Mouse (Mus musculus): ENCODE measurements at regions not wholly inside any gene's neighbourhood (a gene's known extent, or its start where the extent isn't known, plus 50 kb on each side); places are given as distances from the start of the nearest gene placed in this dataset.

DNA sequence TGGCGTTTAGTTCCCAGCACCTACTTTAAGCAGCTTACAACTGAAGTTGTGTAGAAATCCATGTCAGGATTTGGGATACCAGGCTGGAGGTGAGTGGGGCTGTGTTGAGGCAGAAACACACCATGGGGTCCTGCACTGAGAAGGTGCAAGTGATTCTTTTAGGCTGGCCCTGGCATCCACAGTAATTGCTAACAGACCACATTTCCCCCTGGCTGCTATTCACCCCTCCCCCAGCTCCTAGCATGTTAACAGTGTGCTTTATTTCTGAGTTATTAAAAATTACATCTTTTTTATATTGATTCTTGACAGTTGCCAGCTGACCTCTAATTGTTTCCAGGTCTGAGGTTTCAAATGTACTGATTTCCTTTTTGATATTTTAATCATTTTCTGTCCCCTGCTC lies 670.1 kb upstream of the 2610301B20Rik start:
- TF ChIP-seq CTCF (IDR thresholded peaks at IDR 0.05; ENCODE audit: extremely low read depth, insufficient read length, insufficient replicate concordance, low read depth, low read length) (no peak), POLR2A (IDR thresholded peaks at IDR 0.05; ENCODE audit: low read depth, low read length) (no peak)
